Mouse (Mus musculus) thymus, postnatal 36 days (tissue): ENCODE data around the gene Kcnh7.
"Not testable (repeated sequence)": the region's sequence is repeated elsewhere in the genome, so short reads cannot be mapped to it uniquely, and the experiment has no call there.

Experiments
- DNase-seq, 2 experiments: peaks; one replicate each; pipeline ENCODE4 v3.0.0; 2022; ENCODE audit warnings: mixed read lengths in 2 of 2

The Kcnh7 gene

GRCm38 (mm10) chr2:62715260-62715659 is 468.8 kb downstream of the Kcnh7 start:
- no peak for DNase-seq

GRCm38 (mm10) chr2:62714362-62714761 is 469.7 kb downstream of the Kcnh7 start:
- DNase-seq, result not testable (repeated sequence)

GRCm38 (mm10) chr2:62709633-62710032 is 474.5 kb downstream of the Kcnh7 start:
- no peak for DNase-seq

GRCm38 (mm10) chr2:62706313-62706712 is 477.8 kb downstream of the Kcnh7 start:
- DNase-seq, result no peak

- DNase-seq, result no peak
These were observed 498.2 kb downstream of the Kcnh7 start for GRCm38 (mm10) chr2:62685934-62686333.

- no peak for DNase-seq
These were observed 499.0 kb downstream of the Kcnh7 start for GRCm38 (mm10) chr2:62684989-62685595.

- no peak for DNase-seq
These were observed 502.4 kb downstream of the Kcnh7 start for GRCm38 (mm10) chr2:62681667-62682066.

- no peak for DNase-seq
These were observed 511.3 kb downstream of the Kcnh7 start for GRCm38 (mm10) chr2:62672788-62673187.

- DNase-seq, result no peak
These were observed 513.3 kb downstream of the Kcnh7 start for GRCm38 (mm10) chr2:62670767-62671166.

GRCm38 (mm10) chr2:62670301-62670700 is 513.8 kb downstream of the Kcnh7 start:
- no peak for DNase-seq

GRCm38 (mm10) chr2:62669848-62670247 is 514.2 kb downstream of the Kcnh7 start:
- no peak for DNase-seq

- DNase-seq, result no peak
These were observed 518.6 kb downstream of the Kcnh7 start for GRCm38 (mm10) chr2:62665536-62665935.

- no peak for DNase-seq
These were observed 519.2 kb downstream of the Kcnh7 start for GRCm38 (mm10) chr2:62664839-62665238.

- DNase-seq, result peak; percentile 70 to 75
These were observed 519.9 kb downstream of the Kcnh7 start, which contains the start of gene Gca for GRCm38 (mm10) chr2:62664135-62664670. Gene Gca (plus strand): TSS chr2:62664285.

- no peak for DNase-seq
These were observed 521.5 kb downstream of the Kcnh7 start for GRCm38 (mm10) chr2:62662560-62662959.

- DNase-seq, result no peak
These were observed 523.5 kb downstream of the Kcnh7 start for GRCm38 (mm10) chr2:62660565-62660964.

GRCm38 (mm10) chr2:62656072-62656471 is 528.0 kb downstream of the Kcnh7 start:
- no peak for DNase-seq

- DNase-seq, result peak; percentile 27 to 50
These were observed 529.4 kb downstream of the Kcnh7 start for GRCm38 (mm10) chr2:62654519-62655338.

- DNase-seq, result no peak
These were observed 531.6 kb downstream of the Kcnh7 start for GRCm38 (mm10) chr2:62652466-62652865.

GRCm38 (mm10) chr2:62651890-62652289 is 532.2 kb downstream of the Kcnh7 start:
- no peak for DNase-seq

- no peak for DNase-seq
These were observed 537.3 kb downstream of the Kcnh7 start for GRCm38 (mm10) chr2:62646671-62647289.

- DNase-seq, result peak; percentile 75 to 79
These were observed 538.0 kb downstream of the Kcnh7 start, which contains the start of gene Ifih1 for GRCm38 (mm10) chr2:62646014-62646645. Gene Ifih1 (minus strand): TSS chr2:62646255.

- peak in 1 of 2 experiments; percentile 20 for DNase-seq
These were observed 538.6 kb downstream of the Kcnh7 start for GRCm38 (mm10) chr2:62645475-62645874.
